Mouse (Mus musculus) liver, embryonic 15.5 days (tissue): ENCODE data around the gene Rasl11b. TPM values are rescaled to one million over a fixed set of nuclear protein-coding genes. Genes with fewer than 3 reads are reported as not detected.

ENCODE experiments used
- ATAC-seq: fragments of 200-750 bp; cut with Nextera tagmentation; 2 replicates; pipeline ENCODE4 v1.8.0; 2017; ENCODE audit warnings: moderate number of reproducible peaks, mild to moderate bottlenecking, moderate library complexity; ENCODE audit not compliant: insufficient read depth
- H3K27ac ChIP-seq: fragments of 300-500 bp; sonication (generic); replicated peaks from 2 replicates; pipeline ENCODE4 v1.5.1; 2015; ENCODE audit warnings: mild to moderate bottlenecking, inconsistent platforms
- H3K27me3 ChIP-seq: fragments of 300-500 bp; sonication (generic); 2 replicates; pipeline ENCODE4 v1.6.1; 2015; ENCODE audit warnings: mild to moderate bottlenecking, inconsistent platforms
- H3K36me3 ChIP-seq: fragments of 300-500 bp; sonication (generic); replicated peaks from 2 replicates; pipeline ENCODE4 v1.6.1; 2015; ENCODE audit warnings: moderate library complexity, mild to moderate bottlenecking, inconsistent platforms
- H3K4me1 ChIP-seq: fragments of 300-500 bp; sonication (generic); replicated peaks from 2 replicates; pipeline ENCODE4 v1.6.1; 2015; ENCODE audit warnings: inconsistent platforms
- H3K4me2 ChIP-seq: fragments of 300-500 bp; sonication (generic); 2 replicates; pipeline ENCODE4 v1.6.1; 2015; ENCODE audit warnings: moderate library complexity, mild to moderate bottlenecking, inconsistent platforms
- H3K4me3 ChIP-seq: fragments of 300-500 bp; sonication (generic); replicated peaks from 2 replicates; pipeline ENCODE4 v1.5.1; 2015; ENCODE audit warnings: mild to moderate bottlenecking, inconsistent platforms
- H3K9ac ChIP-seq: fragments of 300-500 bp; sonication (generic); 2 replicates; pipeline ENCODE4 v1.6.1; 2015; ENCODE audit warnings: moderate library complexity, mild to moderate bottlenecking, inconsistent platforms
- H3K9me3 ChIP-seq: fragments of 300-500 bp; sonication (generic); replicated peaks from 2 replicates; pipeline ENCODE4 v1.6.1; 2016; ENCODE audit warnings: inconsistent platforms
- WGBS: fragments of 180-500 bp; shearing (Covaris S2); methylation state at CpG from one replicate; pipeline ENCODE4 v1.1.7; 2015; ENCODE audit warnings: mixed read lengths; ENCODE audit not compliant: insufficient replicate concordance; 5-methylcytosine and 5-hydroxymethylcytosine counted together
- polyA plus RNA-seq: library from polyadenylated mRNA; unstranded; fragments of >200 nt; fragmentation: Nextera tagmentation; extraction: Ambion mirVana; gene quantifications from 2 replicates; pipeline ENCODE4 v1.2.1, GENCODE M21; 2015

Gene Rasl11b
- polyA plus RNA-seq, 1 experiment from 2014 or later = 4.3 TPM

DNA sequence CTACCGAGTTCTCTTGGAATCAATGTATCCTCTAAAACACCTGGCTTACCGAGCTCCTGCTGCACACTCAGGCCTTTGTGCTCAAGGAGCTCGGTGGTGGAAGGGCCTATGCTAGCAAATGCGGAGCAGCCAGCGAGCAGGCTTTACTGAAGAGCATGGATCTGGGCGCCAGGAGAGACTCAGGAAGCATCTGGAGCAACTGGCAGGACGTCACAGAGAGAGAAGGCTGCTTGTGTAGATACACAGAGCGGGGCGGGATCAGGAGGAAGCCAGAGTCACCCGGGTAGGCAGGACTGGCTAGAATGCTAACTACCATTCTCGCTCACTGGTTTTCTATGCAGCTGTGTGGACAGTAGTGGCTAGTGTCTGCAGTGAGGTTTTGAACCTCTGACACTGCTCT lies 16.3 kb downstream of the Rasl11b start:
- H3K9ac ChIP-seq = no peak overlapping the region
- no peaks in the 10 kb centered on the region for H3K27me3 ChIP-seq
- no peak for ATAC-seq
- 57% methylated on average over 11 of the region's 11 CpGs for WGBS
- no peak overlapping the region for H3K4me2 ChIP-seq
- no peak overlapping the region for H3K4me3 ChIP-seq
- H3K36me3 ChIP-seq = no peaks in the 10 kb centered on the region
- no peaks in the 10 kb centered on the region for H3K4me1 ChIP-seq
- H3K9me3 ChIP-seq = no peaks in the 10 kb centered on the region
- H3K27ac ChIP-seq = no peak overlapping the region

DNA sequence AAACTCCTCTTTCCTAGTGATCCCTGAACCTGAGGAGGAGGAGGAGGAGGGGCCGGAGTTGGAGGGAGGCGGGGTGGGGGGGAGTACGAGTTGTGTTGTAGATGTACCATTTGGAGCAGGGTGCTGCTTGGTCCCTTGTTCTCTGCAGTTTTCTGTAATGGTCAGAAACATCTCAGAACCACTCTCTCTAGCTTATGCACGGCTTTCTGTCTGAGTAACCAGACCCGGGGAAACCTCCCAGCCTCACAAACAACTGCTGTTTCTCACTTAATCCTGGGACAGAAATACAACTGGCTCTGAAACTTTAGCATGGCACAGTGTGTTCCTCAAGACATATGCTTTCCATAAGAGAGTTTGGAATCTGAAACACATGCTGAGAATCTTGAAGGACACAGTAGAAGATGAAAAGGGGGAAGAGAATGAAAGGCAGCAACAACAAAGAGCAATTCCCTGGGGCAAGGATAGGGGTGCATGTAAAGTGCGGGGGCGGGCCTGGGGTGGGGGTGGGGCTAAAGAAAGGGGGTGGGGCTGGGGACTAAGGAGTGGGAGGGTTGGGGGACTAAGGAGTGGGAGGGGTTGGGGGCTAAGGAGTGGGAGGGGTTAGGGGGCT lies 19.5 kb downstream of the Rasl11b start:
- Histone ChIP-seq H3K4me1 (no peaks in the 10 kb centered on the region), H3K27ac (no peak overlapping the region), H3K4me3 (no peak overlapping the region), H3K4me2 (no peak overlapping the region), H3K36me3 (no peaks in the 10 kb centered on the region), H3K9me3 (no peaks in the 10 kb centered on the region), H3K9ac (no peak overlapping the region), H3K27me3 (no peaks in the 10 kb centered on the region)
- 48% methylated on average over 7 of the region's 7 CpGs for WGBS
- ATAC-seq = no peak

DNA sequence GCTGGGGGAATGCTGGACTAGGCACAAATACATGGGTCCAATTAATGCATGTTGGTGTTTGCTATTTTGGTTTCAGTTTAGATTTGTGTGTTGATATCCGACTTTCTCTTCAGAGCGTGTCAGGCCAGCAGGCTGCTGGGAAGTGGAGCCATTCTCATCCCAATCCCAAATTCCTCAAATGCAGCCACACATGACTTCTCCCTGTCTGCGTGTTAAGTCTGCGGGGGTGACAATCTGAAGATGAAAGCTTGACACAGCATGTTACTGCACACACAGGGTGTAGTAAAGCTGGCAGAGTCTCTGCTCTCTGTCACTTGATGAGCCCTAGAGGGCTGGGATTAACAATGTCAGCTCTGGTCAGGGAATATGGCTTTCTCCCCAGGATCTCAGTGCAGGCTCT lies 20.0 kb downstream of the Rasl11b start:
- WGBS = 54% methylated on average over 4 of the region's 4 CpGs
- ATAC-seq = no peak
- H3K9ac ChIP-seq = no peak overlapping the region

DNA sequence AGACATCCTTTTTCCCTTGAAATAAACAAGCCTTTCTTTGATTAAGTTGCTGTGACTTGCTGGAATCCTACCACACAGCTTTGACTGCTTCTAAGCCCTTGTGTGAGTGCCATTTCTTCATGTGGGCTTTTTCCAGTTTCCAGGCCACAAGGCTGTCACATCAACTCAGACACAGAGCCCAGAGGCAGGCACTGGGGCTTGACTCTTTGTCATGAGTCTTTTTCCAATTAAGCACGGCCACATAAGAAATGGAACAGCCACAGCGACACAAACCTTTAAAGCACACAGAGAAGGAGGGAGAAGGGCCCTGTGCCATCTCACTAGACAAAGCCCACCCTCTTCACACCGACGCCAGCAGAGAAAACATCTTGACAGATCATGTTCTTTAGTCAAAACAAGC lies 23.4 kb downstream of the Rasl11b start:
- H3K4me2 ChIP-seq = no peak overlapping the region
- H3K36me3 ChIP-seq = no peaks in the 10 kb centered on the region
- no peaks in the 10 kb centered on the region for H3K9me3 ChIP-seq
- WGBS = 66% methylated on average over 4 of the region's 4 CpGs
- no peaks in the 10 kb centered on the region for H3K27me3 ChIP-seq
- H3K27ac ChIP-seq = no peak overlapping the region
- H3K4me1 ChIP-seq = no peaks in the 10 kb centered on the region
- H3K4me3 ChIP-seq = no peak overlapping the region
- ATAC-seq = no peak
- H3K9ac ChIP-seq = no peak overlapping the region

More for the DNA sequence above, 20.0 kb downstream of the Rasl11b start:
- no peaks in the 10 kb centered on the region for H3K4me1 ChIP-seq
- H3K4me3 ChIP-seq = no peak overlapping the region
- no peak overlapping the region for H3K27ac ChIP-seq
- no peaks in the 10 kb centered on the region for H3K9me3 ChIP-seq
- H3K4me2 ChIP-seq = no peak overlapping the region
- no peaks in the 10 kb centered on the region for H3K36me3 ChIP-seq
- no peaks in the 10 kb centered on the region for H3K27me3 ChIP-seq

DNA sequence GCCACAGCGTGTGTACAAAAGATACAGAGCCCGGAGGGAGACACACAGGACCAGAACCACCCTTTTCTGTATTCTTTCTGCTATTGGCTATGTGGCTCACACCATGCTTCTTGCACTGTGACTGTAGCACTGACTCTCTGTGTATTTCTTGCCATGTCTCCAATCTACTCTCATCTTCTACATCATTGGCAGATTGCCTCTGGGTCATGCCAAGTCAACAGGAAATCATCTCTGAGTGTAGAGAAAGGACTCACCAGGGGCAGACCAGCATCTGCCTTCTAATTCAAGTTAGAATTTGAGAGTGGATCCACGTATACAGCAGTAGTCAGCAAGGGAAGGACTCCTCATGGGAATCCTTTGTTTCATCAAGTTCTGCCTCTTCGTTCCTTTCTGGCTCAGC lies 27.5 kb downstream of the Rasl11b start:
- Histone ChIP-seq H3K4me3 (no peak overlapping the region), H3K27ac (no peak overlapping the region), H3K36me3 (no peaks in the 10 kb centered on the region), H3K27me3 (no peaks in the 10 kb centered on the region), H3K9ac (no peak overlapping the region), H3K4me1 (no peaks in the 10 kb centered on the region), H3K4me2 (no peak overlapping the region), H3K9me3 (no peaks in the 10 kb centered on the region)
- 53% methylated on average over 4 of the region's 4 CpGs for WGBS
- ATAC-seq = no peak

DNA sequence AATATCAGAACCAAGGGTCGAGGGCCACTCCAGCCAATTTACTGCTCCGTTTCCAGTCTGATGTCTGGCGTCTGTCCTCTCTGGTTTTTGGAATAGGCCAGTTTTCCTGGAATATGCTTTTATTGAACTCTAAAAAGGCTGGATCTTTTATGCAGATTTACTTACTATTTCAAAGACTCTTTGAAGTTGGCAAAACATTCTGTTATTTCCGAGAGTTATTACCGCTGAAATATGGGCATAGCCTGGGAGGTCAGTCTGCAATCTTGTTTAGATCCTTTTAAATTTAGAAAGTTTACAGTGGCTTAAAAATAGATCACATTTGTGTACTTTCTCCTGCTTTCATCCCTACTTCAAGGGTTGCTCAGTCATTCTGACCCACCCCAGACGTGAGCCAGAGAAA lies 29.4 kb downstream of the Rasl11b start:
- no peak overlapping the region for H3K4me2 ChIP-seq
- no peak overlapping the region for H3K4me3 ChIP-seq
- no peaks in the 10 kb centered on the region for H3K27me3 ChIP-seq
- no peaks in the 10 kb centered on the region for H3K9me3 ChIP-seq
- no peak for ATAC-seq
- no peaks in the 10 kb centered on the region for H3K36me3 ChIP-seq
- H3K9ac ChIP-seq = no peak overlapping the region
- H3K4me1 ChIP-seq = no peaks in the 10 kb centered on the region
- WGBS = 71% methylated on average over 6 of the region's 6 CpGs
- H3K27ac ChIP-seq = no peak overlapping the region

DNA sequence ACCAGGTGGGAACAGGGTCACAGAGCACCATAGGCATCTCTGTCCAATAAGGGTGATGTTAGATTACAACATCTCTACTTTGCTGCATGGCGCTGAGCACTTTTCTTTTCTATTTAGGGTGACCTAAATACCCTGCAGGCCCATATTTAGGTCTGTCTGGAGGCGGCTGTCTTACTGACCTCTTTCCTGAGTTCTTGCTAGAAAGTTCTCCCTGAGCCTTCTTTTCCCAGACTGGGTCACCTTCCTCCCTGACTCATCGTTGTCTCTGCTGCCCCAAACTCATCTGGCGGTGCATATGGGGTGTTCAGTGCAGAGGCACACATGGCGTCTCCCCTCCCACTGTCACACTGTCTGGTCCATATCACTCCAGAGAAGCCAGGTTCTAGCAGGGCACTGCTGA lies 31.1 kb downstream of the Rasl11b start:
- ATAC-seq = no peak
- no peak overlapping the region for H3K4me3 ChIP-seq
- no peak overlapping the region for H3K4me2 ChIP-seq
- no peaks in the 10 kb centered on the region for H3K9me3 ChIP-seq
- 76% methylated on average over 5 of the region's 5 CpGs for WGBS
- peaks cover 10% of the 10 kb centered on the region; the same call in 1 of the 2 replicates for H3K4me1 ChIP-seq
- no peaks in the 10 kb centered on the region for H3K27me3 ChIP-seq
- H3K27ac ChIP-seq = no peak overlapping the region
- no peaks in the 10 kb centered on the region for H3K36me3 ChIP-seq
- no peak overlapping the region for H3K9ac ChIP-seq

DNA sequence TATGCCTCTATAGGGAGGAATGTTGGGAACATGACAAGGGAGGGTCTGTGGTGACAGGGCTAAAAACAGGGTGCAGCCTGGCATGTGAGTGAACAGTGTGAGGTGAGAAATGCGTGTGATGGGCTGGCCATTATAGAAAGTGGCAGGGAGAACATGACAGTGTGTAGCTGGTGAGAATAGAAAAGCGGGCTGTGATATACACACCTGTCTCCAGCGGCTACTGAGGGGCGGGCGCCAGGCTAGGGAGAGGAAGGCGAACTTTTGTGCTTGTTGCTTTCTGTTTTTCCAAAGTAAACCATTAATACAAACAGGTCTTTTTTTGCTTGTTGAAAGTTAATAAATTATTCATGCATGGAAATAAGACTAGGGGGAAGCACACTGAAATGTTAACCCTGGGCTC lies 32.3 kb downstream of the Rasl11b start:
- H3K27ac ChIP-seq = no peak overlapping the region
- no peaks in the 10 kb centered on the region for H3K36me3 ChIP-seq
- peaks cover 10% of the 10 kb centered on the region; the same call in 1 of the 2 replicates for H3K4me1 ChIP-seq
- no peak overlapping the region for H3K9ac ChIP-seq
- H3K9me3 ChIP-seq = no peaks in the 10 kb centered on the region
- 76% methylated on average over 6 of the region's 6 CpGs for WGBS
- no peaks in the 10 kb centered on the region for H3K27me3 ChIP-seq
- H3K4me2 ChIP-seq = no peak overlapping the region
- no peak overlapping the region for H3K4me3 ChIP-seq
- no peak for ATAC-seq

DNA sequence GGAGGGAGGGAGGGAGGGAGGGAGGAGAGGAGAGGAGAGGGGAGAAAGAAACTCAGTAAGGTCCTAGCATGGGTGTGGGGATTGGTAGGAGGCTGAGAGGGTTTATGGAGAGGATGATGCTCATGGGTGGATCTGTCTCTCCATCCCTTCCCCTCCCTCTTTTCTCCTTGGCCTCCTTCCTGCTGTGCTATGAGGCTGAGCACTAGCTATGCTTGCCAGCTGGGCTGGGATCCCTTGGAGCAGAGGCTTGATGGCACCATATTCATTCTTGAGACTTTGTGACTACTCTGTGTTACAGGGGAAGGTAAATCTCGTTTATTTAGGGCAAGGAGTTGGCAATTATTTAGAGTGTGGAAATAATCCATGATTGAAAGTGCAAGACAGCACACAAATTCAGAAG lies 33.9 kb downstream of the Rasl11b start:
- Histone ChIP-seq H3K4me2 (no peak overlapping the region), H3K36me3 (no peaks in the 10 kb centered on the region), H3K9ac (no peak overlapping the region), H3K9me3 (no peaks in the 10 kb centered on the region), H3K27me3 (no peaks in the 10 kb centered on the region), H3K4me1 (peaks cover 10% of the 10 kb centered on the region; the same call in 1 of the 2 replicates), H3K4me3 (no peak overlapping the region), H3K27ac (no peak overlapping the region)
- no peak for ATAC-seq
- 38% methylated on average over 1 of the region's 1 CpGs for WGBS

DNA sequence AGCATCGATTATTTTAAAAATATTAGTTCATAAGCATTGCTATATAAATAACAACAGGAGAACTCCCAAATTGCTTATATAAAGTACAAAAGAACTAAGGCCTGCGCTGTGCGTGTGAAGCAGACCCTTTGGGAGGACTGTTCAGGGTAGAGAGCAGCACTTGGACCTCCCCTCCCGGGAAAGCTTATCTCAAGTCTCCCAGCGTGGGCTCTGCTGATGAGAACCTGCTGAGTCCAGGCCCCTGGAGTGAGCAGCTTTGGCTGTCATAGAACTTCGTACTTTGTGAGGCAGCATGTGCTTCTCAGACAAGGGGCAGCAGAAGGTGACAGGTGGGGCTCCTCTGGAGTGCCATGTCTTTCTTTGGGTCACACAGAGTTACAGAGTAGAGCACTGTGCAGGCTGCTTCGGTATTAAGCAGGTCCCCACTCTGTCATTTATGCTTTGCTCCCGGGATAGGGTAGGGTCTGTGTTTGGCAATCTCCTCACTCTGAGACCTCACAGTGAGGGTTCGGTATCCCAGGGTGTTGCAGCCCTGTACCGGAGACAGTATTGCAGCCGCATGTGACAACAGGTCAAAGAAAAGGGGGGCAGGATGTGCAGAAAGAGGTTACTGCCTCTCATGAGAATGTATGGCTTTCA lies 34.8 kb downstream of the Rasl11b start:
- Histone ChIP-seq H3K4me3 (no peak overlapping the region), H3K27ac (no peak overlapping the region), H3K27me3 (no peaks in the 10 kb centered on the region), H3K9ac (no peak overlapping the region), H3K9me3 (no peaks in the 10 kb centered on the region), H3K36me3 (no peaks in the 10 kb centered on the region), H3K4me2 (no peak overlapping the region), H3K4me1 (peaks cover 10% of the 10 kb centered on the region; the same call in 1 of the 2 replicates)
- WGBS = 50% methylated on average over 11 of the region's 11 CpGs
- ATAC-seq = no peak

DNA sequence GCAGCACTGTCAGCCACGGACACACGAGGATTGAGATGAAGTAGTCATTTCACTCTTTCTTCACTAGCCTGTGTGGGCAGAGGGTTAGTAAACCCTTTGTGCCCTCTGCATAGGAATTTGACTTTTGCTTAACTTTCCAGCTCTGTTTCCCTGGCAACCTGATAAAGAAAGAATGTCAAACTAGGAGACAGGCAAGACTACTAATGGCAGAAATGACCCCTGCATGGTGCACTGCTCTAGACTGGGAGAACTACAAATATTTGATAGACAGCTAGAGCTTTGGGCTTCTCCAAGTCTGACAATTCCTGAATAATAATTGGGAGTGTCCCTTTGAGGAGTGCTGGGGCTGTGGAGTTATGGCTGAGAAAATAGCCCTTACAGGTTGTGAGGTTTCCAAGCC lies 35.4 kb downstream of the Rasl11b start:
- WGBS = 53% methylated on average over 2 of the region's 2 CpGs
- Histone ChIP-seq H3K9me3 (no peaks in the 10 kb centered on the region), H3K27ac (no peak overlapping the region), H3K27me3 (no peaks in the 10 kb centered on the region), H3K9ac (no peak overlapping the region), H3K4me2 (no peak overlapping the region), H3K4me1 (peaks cover 10% of the 10 kb centered on the region; the same call in 1 of the 2 replicates), H3K4me3 (no peak overlapping the region), H3K36me3 (no peaks in the 10 kb centered on the region)
- no peak for ATAC-seq

DNA sequence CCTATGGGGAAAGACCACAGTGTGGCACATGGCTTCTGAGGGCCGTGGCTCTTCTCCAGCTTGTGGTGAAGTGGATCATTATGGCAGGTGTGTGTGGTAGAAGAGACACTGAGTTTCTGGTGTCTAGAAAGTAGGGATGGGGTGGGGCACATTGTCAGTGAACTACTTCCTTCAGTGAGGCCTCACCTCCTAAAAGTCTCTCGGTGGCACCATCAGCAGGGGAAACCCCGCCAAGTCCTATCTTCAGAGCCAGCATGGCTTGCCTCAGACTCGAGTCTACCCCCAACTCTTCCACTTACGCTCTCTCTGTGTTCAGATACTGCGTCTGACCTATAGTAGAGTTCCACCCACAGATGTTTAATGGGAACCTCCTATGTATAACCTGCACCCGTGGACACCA lies 38.7 kb downstream of the Rasl11b start:
- Histone ChIP-seq H3K4me2 (no peak overlapping the region), H3K36me3 (no peaks in the 10 kb centered on the region), H3K27ac (no peak overlapping the region), H3K27me3 (no peaks in the 10 kb centered on the region), H3K9ac (no peak overlapping the region), H3K4me3 (no peak overlapping the region), H3K4me1 (peaks cover 10% of the 10 kb centered on the region; the same call in 1 of the 2 replicates), H3K9me3 (no peaks in the 10 kb centered on the region)
- 43% methylated on average over 7 of the region's 7 CpGs for WGBS
- no peak for ATAC-seq
